In genomic region chr17:33702178-33702577, GRCm38 (mm10) we compare ENCODE assay signal across 23 mouse cellular contexts.
"Had no signal": no experiment of that assay in that cellular context is flagged by ENCODE, and none has a peak within 500 bp of the region (broad histone marks: within the 10 kb centered on the region; RNA-seq: fewer than 3 reads in every experiment).

No protein-coding gene starts in this region.

- ATAC-seq: hindbrain, postnatal 0 days; inflammation-experienced regulatory T-cells, adult 6 months; intestine, embryonic 15.5 days; intestine, postnatal 0 days; liver, embryonic 12.5 days had no signal

- H3K27me3 ChIP-seq: heart, embryonic 12.5 days; hindbrain, embryonic 13.5 days; hindbrain, embryonic 15.5 days; intestine, embryonic 15.5 days; limb, embryonic 12.5 days; liver, embryonic 12.5 days had no signal

- H3K4me2 ChIP-seq: heart, embryonic 12.5 days; hindbrain, embryonic 13.5 days; hindbrain, embryonic 15.5 days; intestine, embryonic 15.5 days; limb, embryonic 12.5 days; liver, embryonic 12.5 days had no signal

- H3K4me1 ChIP-seq: heart, embryonic 10.5 days; heart, embryonic 12.5 days; hindbrain, embryonic 13.5 days; hindbrain, embryonic 15.5 days; intestine, embryonic 15.5 days; limb, embryonic 10.5 days; limb, embryonic 12.5 days; liver, embryonic 12.5 days had no signal

- H3K9me3 ChIP-seq: heart, embryonic 10.5 days; heart, embryonic 12.5 days; hindbrain, embryonic 13.5 days; hindbrain, embryonic 15.5 days; intestine, embryonic 15.5 days; limb, embryonic 10.5 days; limb, embryonic 12.5 days; liver, embryonic 12.5 days had no signal

- H3K4me3 ChIP-seq: heart, embryonic 10.5 days; heart, embryonic 12.5 days; hindbrain, embryonic 13.5 days; hindbrain, embryonic 15.5 days; intestine, embryonic 15.5 days; layer of hippocampus, adult 2 months; left cerebral cortex, adult 2 months; limb, embryonic 10.5 days; limb, embryonic 12.5 days; liver, embryonic 12.5 days had no signal

- DNase-seq: gastrocnemius, postnatal 14 days; gastrocnemius, postnatal 36 days; heart, postnatal 10 days; heart, postnatal 36 days; kidney, adult 18-20 months; kidney, adult 8-10 months; kidney, postnatal 10 days; kidney, postnatal 25 days; kidney, postnatal 4 days had no signal

- H3K27ac ChIP-seq: heart, embryonic 10.5 days; hindbrain, embryonic 13.5 days; hindbrain, embryonic 15.5 days; hindbrain, postnatal 0 days; intestine, embryonic 15.5 days; layer of hippocampus, adult 2 months; left cerebral cortex, adult 2 months; limb, embryonic 10.5 days; limb, embryonic 12.5 days; liver, embryonic 12.5 days; liver, embryonic 14.5 days had no signal

- H3K9ac ChIP-seq: heart, embryonic 12.5 days; hindbrain, embryonic 13.5 days; hindbrain, embryonic 15.5 days; intestine, embryonic 15.5 days; limb, embryonic 12.5 days; liver, embryonic 12.5 days; liver, embryonic 14.5 days had no signal
